Mouse (Mus musculus) forebrain, embryonic 15.5 days (tissue): Measurements from ENCODE around the gene Snrpd3. TPM values are rescaled to one million over a fixed set of nuclear protein-coding genes. Genes with fewer than 3 reads are reported as not detected.
"Not testable (repeated sequence)": the region's sequence is repeated elsewhere in the genome, so short reads cannot be mapped to it uniquely, and the experiment has no call there.

ENCODE experiments used
- ATAC-seq: fragments of 200-750 bp; cut with Nextera tagmentation; replicated peaks from 2 replicates; pipeline ENCODE4 v1.8.0; 2017; ENCODE audit warnings: mild to moderate bottlenecking, moderate TSS enrichment, moderate library complexity
- H3K27ac ChIP-seq: fragments of 300-500 bp; sonication (generic); replicated peaks from 2 replicates; pipeline ENCODE4 v1.5.1; 2015; ENCODE audit warnings: mild to moderate bottlenecking, inconsistent platforms
- H3K27me3 ChIP-seq: fragments of 300-500 bp; sonication (generic); 2 replicates; pipeline ENCODE4 v1.6.1; 2015; ENCODE audit warnings: inconsistent platforms
- H3K36me3 ChIP-seq: fragments of 300-500 bp; sonication (generic); 2 replicates; pipeline ENCODE4 v1.6.1; 2015; ENCODE audit warnings: mild to moderate bottlenecking, inconsistent platforms
- H3K4me1 ChIP-seq: fragments of 300-500 bp; sonication (generic); 2 replicates; pipeline ENCODE4 v1.6.1; 2015; ENCODE audit warnings: inconsistent platforms
- H3K4me2 ChIP-seq: fragments of 300-500 bp; sonication (generic); replicated peaks from 2 replicates; pipeline ENCODE4 v1.6.1; 2015; ENCODE audit warnings: mild to moderate bottlenecking, inconsistent platforms
- H3K4me3 ChIP-seq: fragments of 300-500 bp; sonication (generic); 2 replicates; pipeline ENCODE4 v1.5.1; 2015; ENCODE audit warnings: mild to moderate bottlenecking, inconsistent platforms
- H3K9ac ChIP-seq: fragments of 300-500 bp; sonication (generic); replicated peaks from 2 replicates; pipeline ENCODE4 v1.6.1; 2015; ENCODE audit warnings: mild to moderate bottlenecking, inconsistent platforms
- H3K9me3 ChIP-seq: fragments of 300-500 bp; sonication (generic); 2 replicates; pipeline ENCODE4 v1.6.1; 2016; ENCODE audit warnings: inconsistent platforms
- WGBS: fragments of 180-500 bp; shearing (Covaris S2); methylation state at CpG from one replicate; pipeline ENCODE4 v1.1.7; 2015; ENCODE audit warnings: mixed read lengths; 5-methylcytosine and 5-hydroxymethylcytosine counted together
- polyA plus RNA-seq: library from polyadenylated mRNA; unstranded; fragments of >200 nt; fragmentation: Nextera tagmentation; extraction: Ambion mirVana; gene quantifications from 2 replicates; pipeline ENCODE4 v1.2.1, GENCODE M21; 2015

Gene Snrpd3
- polyA plus RNA-seq, 1 experiment from 2014 or later, result 156 TPM

- no peaks in the 10 kb centered on the region for H3K36me3 ChIP-seq
- H3K4me3 ChIP-seq, result peak within 1 kb of the TSS; percentile 80
- peaks cover 49% of the 10 kb centered on the region for H3K4me1 ChIP-seq
- peak within 1 kb of the TSS; percentile 97 for H3K4me2 ChIP-seq
- H3K9ac ChIP-seq, result peak within 1 kb of the TSS; percentile 94
- WGBS, result under 1% methylated on average over 70 of the region's 75 CpGs
- peak within 1 kb of the TSS; percentile 91 for H3K27ac ChIP-seq
- H3K27me3 ChIP-seq, result no peaks in the 10 kb centered on the region
- peak; percentile 38 for ATAC-seq
- no peaks in the 10 kb centered on the region for H3K9me3 ChIP-seq
Measured at GRCm38 (mm10) chr10:75559676-75560548, 42.6 kb downstream of the Snrpd3 start, which contains the start of gene Lrrc75b. Lrrc75b (minus strand) TSS chr10:75560330.

GRCm38 (mm10) chr10:75560549-75560899 is 43.2 kb downstream of the Snrpd3 start:
- WGBS, result 17% methylated on average over 6 of the region's 6 CpGs
- H3K4me1 ChIP-seq, result peaks cover 49% of the 10 kb centered on the region

GRCm38 (mm10) chr10:75561071-75561654 is 43.8 kb downstream of the Snrpd3 start, which contains the start of gene Ggt1:
Ggt1 (plus strand) TSS chr10:75561604.
- peak within 1 kb of the TSS; percentile 94 for H3K9ac ChIP-seq
- H3K9me3 ChIP-seq, result no peaks in the 10 kb centered on the region
- H3K4me2 ChIP-seq, result peak within 1 kb of the TSS; percentile 97
- WGBS, result 54% methylated on average over 10 of the region's 10 CpGs
- peak within 1 kb of the TSS; percentile 91 for H3K27ac ChIP-seq
- peak within 1 kb of the TSS; percentile 80 for H3K4me3 ChIP-seq
- no peaks in the 10 kb centered on the region for H3K36me3 ChIP-seq
- no peaks in the 10 kb centered on the region for H3K27me3 ChIP-seq
- peaks cover 43% of the 10 kb centered on the region for H3K4me1 ChIP-seq
- ATAC-seq, result no peak

More at GRCm38 (mm10) chr10:75560549-75560899, 43.2 kb downstream of the Snrpd3 start:
- H3K4me2 ChIP-seq, result peak overlapping the region; percentile 97
- peak overlapping the region; percentile 80 for H3K4me3 ChIP-seq
- no peaks in the 10 kb centered on the region for H3K27me3 ChIP-seq
- H3K27ac ChIP-seq, result peak overlapping the region; percentile 91
- peak; percentile 20 for ATAC-seq
- H3K9me3 ChIP-seq, result no peaks in the 10 kb centered on the region
- H3K36me3 ChIP-seq, result no peaks in the 10 kb centered on the region
- peak overlapping the region; percentile 94 for H3K9ac ChIP-seq

- no peak overlapping the region for H3K4me3 ChIP-seq
- ATAC-seq, result no peak
Measured at GRCm38 (mm10) chr10:75562596-75562995, 45.2 kb downstream of the Snrpd3 start.

GRCm38 (mm10) chr10:75564687-75565265 is 47.4 kb downstream of the Snrpd3 start:
- 88% methylated on average over 12 of the region's 12 CpGs for WGBS
- H3K27ac ChIP-seq, result no peak overlapping the region
- ATAC-seq, result no peak

More at GRCm38 (mm10) chr10:75562596-75562995, 45.2 kb downstream of the Snrpd3 start:
- Histone ChIP-seq H3K4me1 (peaks cover 29% of the 10 kb centered on the region), H3K36me3 (no peaks in the 10 kb centered on the region), H3K9ac (no peak overlapping the region), H3K9me3 (no peaks in the 10 kb centered on the region), H3K27ac (no peak overlapping the region), H3K4me2 (no peak overlapping the region), H3K27me3 (no peaks in the 10 kb centered on the region)
- WGBS, result 88% methylated on average over 8 of the region's 8 CpGs

GRCm38 (mm10) chr10:75565436-75565835 is 48.1 kb downstream of the Snrpd3 start:
- H3K4me2 ChIP-seq, result no peak overlapping the region
- no peak overlapping the region for H3K9ac ChIP-seq
- H3K9me3 ChIP-seq, result no peaks in the 10 kb centered on the region
- H3K27ac ChIP-seq, result no peak overlapping the region
- no peak overlapping the region for H3K4me3 ChIP-seq
- no peaks in the 10 kb centered on the region for H3K36me3 ChIP-seq
- peaks cover 7% of the 10 kb centered on the region for H3K4me1 ChIP-seq
- 71% methylated on average over 6 of the region's 6 CpGs for WGBS
- 0 out of 2 replicates have a peak, but pooled peaks cover 3% of the 10 kb centered on the region for H3K27me3 ChIP-seq
- ATAC-seq, result no peak

More at GRCm38 (mm10) chr10:75564687-75565265, 47.4 kb downstream of the Snrpd3 start:
- Histone ChIP-seq H3K9me3 (no peaks in the 10 kb centered on the region), H3K4me1 (peaks cover 11% of the 10 kb centered on the region), H3K9ac (no peak overlapping the region), H3K36me3 (no peaks in the 10 kb centered on the region), H3K4me2 (no peak overlapping the region), H3K4me3 (no peak overlapping the region), H3K27me3 (0 out of 2 replicates have a peak, but pooled peaks cover 3% of the 10 kb centered on the region)

- Histone ChIP-seq H3K27me3 (0 out of 2 replicates have a peak, but pooled peaks cover 3% of the 10 kb centered on the region), H3K27ac (no peak overlapping the region), H3K9me3 (no peaks in the 10 kb centered on the region), H3K4me1 (0 out of 2 replicates have a peak, but pooled peaks cover 2% of the 10 kb centered on the region), H3K9ac (no peak overlapping the region), H3K4me2 (no peak overlapping the region), H3K4me3 (no peak overlapping the region), H3K36me3 (no peaks in the 10 kb centered on the region)
- 81% methylated on average over 7 of the region's 7 CpGs for WGBS
- no peak for ATAC-seq
Measured at GRCm38 (mm10) chr10:75565906-75566305, 48.6 kb downstream of the Snrpd3 start.

GRCm38 (mm10) chr10:75566321-75566720 is 49.0 kb downstream of the Snrpd3 start:
- Histone ChIP-seq H3K4me3 (no peak overlapping the region), H3K36me3 (no peaks in the 10 kb centered on the region), H3K4me1 (no peaks in the 10 kb centered on the region), H3K9me3 (no peaks in the 10 kb centered on the region), H3K27ac (no peak overlapping the region), H3K4me2 (no peak overlapping the region), H3K27me3 (0 out of 2 replicates have a peak, but pooled peaks cover 3% of the 10 kb centered on the region), H3K9ac (no peak overlapping the region)
- 82% methylated on average over 5 of the region's 5 CpGs for WGBS
- no peak for ATAC-seq

GRCm38 (mm10) chr10:75566765-75567164 is 49.4 kb downstream of the Snrpd3 start:
- H3K9ac ChIP-seq, H3K4me1 ChIP-seq, H3K9me3 ChIP-seq, H3K36me3 ChIP-seq, H3K27ac ChIP-seq, H3K4me3 ChIP-seq, H3K27me3 ChIP-seq, ATAC-seq, H3K4me2 ChIP-seq: not testable (repeated sequence)
- 86% methylated on average over 2 of the region's 2 CpGs for WGBS

GRCm38 (mm10) chr10:75568029-75568428 is 50.7 kb downstream of the Snrpd3 start:
- ATAC-seq, result no peak
- Histone ChIP-seq H3K4me1 (no peaks in the 10 kb centered on the region), H3K27ac (no peak overlapping the region), H3K9me3 (no peaks in the 10 kb centered on the region), H3K9ac (no peak overlapping the region), H3K4me2 (no peak overlapping the region), H3K4me3 (no peak overlapping the region), H3K27me3 (0 out of 2 replicates have a peak, but pooled peaks cover 3% of the 10 kb centered on the region), H3K36me3 (no peaks in the 10 kb centered on the region)
- 43% methylated on average over 5 of the region's 5 CpGs for WGBS

GRCm38 (mm10) chr10:75568441-75568840 is 51.1 kb downstream of the Snrpd3 start:
- no peak overlapping the region for H3K4me2 ChIP-seq
- no peak overlapping the region for H3K27ac ChIP-seq
- H3K27me3 ChIP-seq, result 0 out of 2 replicates have a peak, but pooled peaks cover 3% of the 10 kb centered on the region
- no peak overlapping the region for H3K9ac ChIP-seq
- no peak for ATAC-seq
- H3K4me1 ChIP-seq, result no peaks in the 10 kb centered on the region
- WGBS, result 8% methylated on average over 11 of the region's 11 CpGs
- no peak overlapping the region for H3K4me3 ChIP-seq
- no peaks in the 10 kb centered on the region for H3K36me3 ChIP-seq
- H3K9me3 ChIP-seq, result no peaks in the 10 kb centered on the region

- Histone ChIP-seq H3K4me3 (no peak overlapping the region), H3K27ac (no peak overlapping the region), H3K4me1 (no peaks in the 10 kb centered on the region), H3K4me2 (no peak overlapping the region), H3K9ac (no peak overlapping the region), H3K27me3 (0 out of 2 replicates have a peak, but pooled peaks cover 3% of the 10 kb centered on the region), H3K9me3 (no peaks in the 10 kb centered on the region), H3K36me3 (no peaks in the 10 kb centered on the region)
- no peak for ATAC-seq
- WGBS, result 16% methylated on average over 4 of the region's 4 CpGs
Measured at GRCm38 (mm10) chr10:75568851-75569250, 51.5 kb downstream of the Snrpd3 start.
